Mouse (Mus musculus) stomach, postnatal 0 days (tissue): ENCODE results near the gene Zmynd8.

Experiments
- CTCF ChIP-seq: IDR thresholded peaks from 2 replicates; pipeline ENCODE4 v1.5.1; 2016; ENCODE audit warnings: antibody characterized with exemption, low read depth, mild to moderate bottlenecking, moderate library complexity
- EP300 ChIP-seq: optimal IDR thresholded peaks from 2 replicates; pipeline ENCODE3; 2016; ENCODE audit warnings: antibody characterized with exemption

- TF ChIP-seq CTCF (no peak), EP300 (no peak)
Observed at GRCm38 (mm10) chr2:165791026-165791425, 107.8 kb downstream of the Zmynd8 start.
